Mouse (Mus musculus) liver, adult 2 months (tissue): ENCODE results near the gene Chrd. TPM values are rescaled to one million over a fixed set of nuclear protein-coding genes. Genes with fewer than 3 reads are reported as not detected.

ENCODE experiments used
- DNase-seq: peaks from one replicate; pipeline ENCODE4 v3.0.0-alpha.2; 2011; ENCODE audit warnings: low read depth, low spot score; ENCODE audit errors: extremely low read depth
- H3K27ac ChIP-seq: fragments of 200-500 bp; replicated peaks from 2 replicates; pipeline ENCODE4 v1.5.1; 2012; ENCODE audit warnings: low read depth, mild to moderate bottlenecking, control low read depth, inconsistent platforms, low read length; ENCODE audit not compliant: insufficient read depth
- H3K27me3 ChIP-seq: fragments of 200-500 bp; 2 replicates; pipeline ENCODE4 v1.6.1; 2012; ENCODE audit warnings: mild to moderate bottlenecking, moderate library complexity, low read length, inconsistent platforms; ENCODE audit not compliant: control insufficient read depth, insufficient read depth
- H3K36me3 ChIP-seq: fragments of 200-500 bp; 2 replicates; pipeline ENCODE4 v1.6.1; 2012; ENCODE audit warnings: low read length, inconsistent platforms; ENCODE audit not compliant: control insufficient read depth, insufficient read depth
- H3K4me1 ChIP-seq: fragments of 200-500 bp; 2 replicates; pipeline ENCODE4 v1.6.1; 2011; ENCODE audit warnings: low read length; ENCODE audit not compliant: control insufficient read depth, insufficient read depth
- H3K4me3 ChIP-seq: fragments of 200-500 bp; 2 replicates; pipeline ENCODE4 v1.5.1; 2011; ENCODE audit warnings: low read depth, mild to moderate bottlenecking, control low read depth, low read length, moderate library complexity; ENCODE audit not compliant: insufficient read depth
- H3K79me2 ChIP-seq: fragments of 200-500 bp; 2 replicates; pipeline ENCODE4 v1.6.1; 2012; ENCODE audit warnings: inconsistent platforms, mild to moderate bottlenecking, low read length, moderate library complexity; ENCODE audit not compliant: control insufficient read depth, insufficient read depth
- H3K9ac ChIP-seq: fragments of 200-500 bp; 2 replicates; pipeline ENCODE4 v1.6.1; 2012; ENCODE audit warnings: low read depth, mild to moderate bottlenecking, control low read depth, inconsistent platforms, low read length
- CTCF ChIP-seq: fragments of 200-500 bp; IDR thresholded peaks from 2 replicates; pipeline ENCODE4 v1.5.1; 2011; ENCODE audit warnings: low read depth, low read length, control low read depth
- POLR2A ChIP-seq: fragments of 200-500 bp; IDR thresholded peaks from 2 replicates; pipeline ENCODE4 v1.6.1; 2011; ENCODE audit warnings: low read length, control low read depth; ENCODE audit not compliant: insufficient read depth; ENCODE audit errors: extremely low read depth
- WGBS: fragments of 180-500 bp; shearing (Covaris S2); methylation state at CpG from one replicate; pipeline ENCODE4 v1.1.7; 2018; 5-methylcytosine and 5-hydroxymethylcytosine counted together
- polyA plus RNA-seq: library from polyadenylated mRNA; depleted of rRNA; stranded (reverse); fragments of >200 nt; gene quantifications from 2 replicates; pipeline ENCODE4 v1.2.3, GENCODE M21; 2012
- total RNA-seq: library from RNA; depleted of rRNA; stranded (reverse); fragments of >200 nt; gene quantifications from 2 replicates; pipeline ENCODE4 v1.2.3, GENCODE M21; 2014

The Chrd gene
- total and polyA plus RNA-seq, 2 experiments, result 3.0 to 14.1 TPM

DNA sequence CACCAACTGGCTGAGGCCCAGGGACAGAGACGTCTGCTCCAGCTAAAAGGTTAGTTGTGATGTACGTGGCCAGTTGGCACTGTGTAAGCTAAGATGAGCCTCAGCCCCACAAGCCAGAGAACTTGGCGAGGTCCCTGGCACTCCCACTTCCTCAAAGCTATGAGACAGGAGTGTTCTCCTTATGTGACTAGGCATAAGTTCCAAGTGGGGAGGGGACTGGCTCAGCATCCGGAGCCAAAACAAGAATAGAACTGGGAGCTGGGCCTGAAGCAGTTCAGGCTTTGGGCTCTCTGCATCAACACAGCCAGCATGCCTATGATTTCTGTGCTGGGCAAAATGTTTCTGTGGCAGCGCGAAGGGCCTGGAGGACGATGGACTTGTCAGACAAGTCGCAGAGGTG lies 38.1 kb upstream of the Chrd start:
- H3K36me3 ChIP-seq, result peaks cover 15% of the 10 kb centered on the region
- WGBS, result 81% methylated on average over 8 of the region's 8 CpGs
- no peak for DNase-seq
- H3K4me3 ChIP-seq, result no peak overlapping the region
- H3K27me3 ChIP-seq, result no peaks in the 10 kb centered on the region
- TF ChIP-seq CTCF, result no peak
- TF ChIP-seq POLR2A, result no peak
- peaks cover 4% of the 10 kb centered on the region; the same call in 1 of the 2 replicates for H3K4me1 ChIP-seq
- H3K9ac ChIP-seq, result no peak overlapping the region
- H3K27ac ChIP-seq, result no peak overlapping the region
- H3K79me2 ChIP-seq, result no peaks in the 10 kb centered on the region

DNA sequence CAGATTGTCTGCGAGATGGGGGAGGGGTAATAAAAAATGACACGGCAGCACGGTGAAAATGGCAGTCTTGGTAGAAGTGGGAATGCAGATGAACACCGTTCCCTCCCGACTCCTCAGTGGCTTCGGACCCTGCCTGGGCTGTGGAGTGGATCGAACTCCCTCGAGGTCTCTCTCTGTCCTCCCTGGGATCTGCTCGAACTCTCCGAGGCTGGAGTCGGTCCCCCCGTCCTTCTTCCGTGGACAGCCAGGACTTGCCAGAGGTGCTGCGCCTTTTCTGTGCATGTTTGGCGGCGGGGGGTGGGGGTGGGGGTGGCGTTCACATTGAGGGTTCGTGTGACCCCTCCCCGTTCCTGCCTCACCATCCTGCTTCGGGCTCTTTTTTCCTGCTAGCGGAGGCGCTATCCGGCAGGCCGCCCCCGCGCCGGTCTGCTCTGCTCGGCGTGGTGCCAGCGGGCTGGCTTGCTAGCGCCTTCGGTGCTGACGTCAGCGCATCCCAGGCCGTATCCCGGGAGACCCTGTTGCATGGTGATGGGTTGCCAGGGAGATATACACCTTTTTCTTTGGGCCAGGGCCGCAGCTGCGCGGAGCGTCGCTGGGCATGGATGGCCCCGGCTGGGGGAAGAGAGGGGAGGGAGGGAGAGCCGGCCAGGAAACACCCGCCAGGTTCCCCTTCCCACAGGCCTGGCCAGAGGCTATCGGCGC lies 37.2 kb upstream of the Chrd start:
- Histone ChIP-seq H3K79me2 (no peaks in the 10 kb centered on the region), H3K27me3 (no peaks in the 10 kb centered on the region), H3K4me3 (peak overlapping the region; percentile 18; the same call in 1 of the 2 replicates), H3K9ac (no peak overlapping the region; the same call in 1 of the 2 replicates), H3K27ac (no peak overlapping the region), H3K4me1 (peaks cover 4% of the 10 kb centered on the region; the same call in 1 of the 2 replicates), H3K36me3 (peaks cover 5% of the 10 kb centered on the region)
- 12% methylated on average over 46 of the region's 46 CpGs for WGBS
- no peak for TF ChIP-seq POLR2A
- no peak for TF ChIP-seq CTCF
- no peak for DNase-seq

DNA sequence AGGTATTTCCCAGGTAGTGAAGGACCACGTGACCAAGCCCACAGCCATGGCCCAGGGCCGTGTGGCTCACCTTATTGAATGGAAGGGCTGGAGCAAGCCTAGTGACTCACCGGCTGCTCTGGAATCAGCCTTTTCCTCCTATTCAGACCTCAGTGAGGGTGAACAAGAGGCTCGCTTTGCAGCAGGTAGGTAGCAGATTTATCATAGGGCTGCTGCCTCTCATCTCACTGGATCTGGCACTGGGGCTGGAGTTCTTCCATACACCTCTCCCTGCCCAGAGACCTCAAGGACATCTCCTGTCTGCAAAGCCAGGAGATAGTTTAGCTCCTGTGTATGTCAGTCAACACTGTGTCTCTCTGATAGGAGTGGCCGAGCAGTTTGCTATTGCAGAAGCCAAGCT lies 33.7 kb upstream of the Chrd start:
- no peaks in the 10 kb centered on the region for H3K27me3 ChIP-seq
- no peak overlapping the region for H3K9ac ChIP-seq
- no peak overlapping the region for H3K4me3 ChIP-seq
- no peaks in the 10 kb centered on the region for H3K79me2 ChIP-seq
- peaks cover 4% of the 10 kb centered on the region; the same call in 1 of the 2 replicates for H3K4me1 ChIP-seq
- H3K27ac ChIP-seq, result no peak overlapping the region
- H3K36me3 ChIP-seq, result no peaks in the 10 kb centered on the region
- no peak for TF ChIP-seq POLR2A
- TF ChIP-seq CTCF, result no peak
- WGBS, result 88% methylated on average over 5 of the region's 5 CpGs
- no peak for DNase-seq

DNA sequence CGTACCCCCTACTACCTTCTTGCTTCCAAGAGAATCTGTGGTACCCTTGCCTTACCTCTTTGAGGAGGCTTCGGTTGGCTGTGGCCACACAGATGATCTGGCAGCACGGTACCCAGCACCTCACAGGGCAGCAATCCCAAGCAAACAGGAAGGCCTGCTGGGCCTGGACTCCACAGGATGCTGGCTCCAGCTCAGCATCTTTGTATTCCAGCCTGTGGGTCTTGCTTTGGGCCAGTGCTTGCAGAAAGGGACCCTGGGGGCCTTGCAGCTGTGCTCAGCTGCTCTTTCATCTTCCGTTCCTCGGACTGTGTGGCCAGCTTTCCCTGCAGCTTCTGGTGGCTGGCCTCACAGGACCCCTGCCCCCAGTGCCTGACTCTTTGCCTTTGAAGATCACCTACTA lies 32.9 kb upstream of the Chrd start:
- WGBS, result 69% methylated on average over 5 of the region's 5 CpGs
- Histone ChIP-seq H3K27me3 (no peaks in the 10 kb centered on the region), H3K36me3 (no peaks in the 10 kb centered on the region), H3K4me1 (peaks cover 4% of the 10 kb centered on the region; the same call in 1 of the 2 replicates), H3K27ac (no peak overlapping the region), H3K79me2 (no peaks in the 10 kb centered on the region), H3K4me3 (no peak overlapping the region), H3K9ac (no peak overlapping the region)
- no peak for DNase-seq
- TF ChIP-seq POLR2A (no peak), CTCF (no peak)

DNA sequence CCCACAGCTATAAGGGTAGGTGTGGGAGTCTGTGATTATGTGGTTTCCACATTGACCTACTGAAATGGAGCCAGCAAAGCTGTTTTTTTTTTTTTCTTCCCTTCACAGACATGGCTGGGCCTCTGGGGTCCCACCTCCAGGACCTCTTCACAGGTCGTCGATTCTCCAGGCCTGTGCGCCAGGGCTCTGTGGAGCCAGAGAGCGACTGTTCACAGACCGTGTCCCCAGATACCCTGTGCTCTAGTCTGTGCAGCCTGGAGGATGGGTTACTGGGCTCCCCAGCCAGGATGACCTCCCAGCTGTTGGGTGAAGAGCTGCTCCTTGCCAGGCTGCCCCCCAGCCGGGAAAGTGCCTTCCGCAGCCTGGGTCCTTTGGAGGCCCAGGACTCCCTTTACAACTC lies 31.6 kb upstream of the Chrd start:
- WGBS, result 81% methylated on average over 7 of the region's 7 CpGs
- no peak overlapping the region for H3K9ac ChIP-seq
- no peaks in the 10 kb centered on the region for H3K79me2 ChIP-seq
- DNase-seq, result no peak
- H3K27me3 ChIP-seq, result no peaks in the 10 kb centered on the region
- TF ChIP-seq POLR2A (no peak), CTCF (no peak)
- no peak overlapping the region for H3K27ac ChIP-seq
- peaks cover 1% of the 10 kb centered on the region; the same call in 1 of the 2 replicates for H3K4me1 ChIP-seq
- no peaks in the 10 kb centered on the region for H3K36me3 ChIP-seq
- H3K4me3 ChIP-seq, result no peak overlapping the region

DNA sequence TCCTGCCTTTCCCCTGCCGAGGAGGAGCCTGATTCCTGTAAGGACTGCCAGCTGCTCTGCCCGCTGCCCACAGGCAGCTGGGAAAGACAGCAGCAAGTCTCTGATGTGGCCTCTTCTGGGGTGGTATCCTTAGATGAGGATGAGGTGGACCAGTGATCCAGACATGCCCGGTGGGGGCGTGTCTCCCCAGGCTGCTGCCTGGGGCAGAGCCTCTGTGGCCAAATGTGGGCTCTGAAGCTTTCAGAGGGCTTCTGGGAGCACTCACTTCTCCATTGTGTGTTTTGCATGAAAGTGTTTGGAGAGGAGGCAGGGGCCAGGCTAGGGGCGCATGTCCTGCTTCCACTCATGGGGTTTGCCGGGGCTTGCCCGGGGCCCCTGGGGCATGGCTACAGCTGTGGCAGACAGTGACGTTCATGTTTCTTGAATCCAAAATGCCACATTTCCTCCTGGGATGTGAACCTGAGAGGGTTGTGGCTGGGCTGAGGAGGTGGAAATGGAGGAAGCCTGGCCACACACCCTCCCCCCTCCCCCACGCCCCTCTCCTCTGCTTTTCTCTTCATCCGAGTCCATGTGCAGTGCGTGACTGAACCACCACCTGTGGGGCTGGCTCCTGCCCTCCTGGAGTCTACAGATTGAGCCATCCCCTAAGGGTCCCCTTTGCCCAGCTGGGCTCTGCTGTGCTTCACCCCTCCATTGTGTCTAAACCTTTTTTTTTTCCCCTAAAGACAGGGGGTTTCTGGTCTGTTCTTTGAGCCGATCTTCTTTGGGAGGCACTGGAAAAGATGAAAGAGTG lies 31.0 kb upstream of the Chrd start:
- DNase-seq, result no peak
- Histone ChIP-seq H3K4me1 (no peaks in the 10 kb centered on the region), H3K79me2 (no peaks in the 10 kb centered on the region), H3K9ac (no peak overlapping the region), H3K27me3 (no peaks in the 10 kb centered on the region), H3K4me3 (no peak overlapping the region), H3K27ac (no peak overlapping the region), H3K36me3 (no peaks in the 10 kb centered on the region)
- 83% methylated on average over 11 of the region's 12 CpGs for WGBS
- no peak for TF ChIP-seq CTCF
- TF ChIP-seq POLR2A, result no peak
